Mouse (Mus musculus) MEL (cell line): ENCODE measurements around the gene Gm10277. TPM values are rescaled to one million over a fixed set of nuclear protein-coding genes. Genes with fewer than 3 reads are reported as not detected.

Experiments used
- DNase-seq: peaks from one replicate; pipeline ENCODE4 v3.0.0; 2011; ENCODE audit warnings: low read depth, low spot score
- H3K27ac ChIP-seq: 2 replicates; pipeline ENCODE4 v1.5.1; 2012; ENCODE audit warnings: low read depth, mild to moderate bottlenecking, control low read depth, low read length, moderate library complexity; ENCODE audit not compliant: control insufficient read depth
- H3K27me3 ChIP-seq, 2 experiments: fragments of 150-350 bp in 1 of 2; sonication (generic) in 1 of 2; 2 replicates each; pipeline ENCODE4 v1.6.1; 2012; ENCODE audit warnings: low read length in 2 of 2, mild to moderate bottlenecking in 2 of 2, improper control_type of control experiment in 1 of 2, moderate library complexity in 1 of 2; ENCODE audit not compliant: insufficient read depth in 2 of 2, control insufficient read depth in 1 of 2
- H3K36me3 ChIP-seq, 2 experiments: 2 replicates each; pipeline ENCODE4 v1.6.1; 2012 to 2014; ENCODE audit warnings: low read length in 2 of 2, improper control_type of control experiment in 1 of 2, inconsistent platforms in 1 of 2, mild to moderate bottlenecking in 1 of 2; ENCODE audit not compliant: insufficient read depth in 2 of 2, control insufficient read depth in 1 of 2
- H3K4me1 ChIP-seq, 2 experiments: fragments of 150-350 bp in 1 of 2; sonication (generic) in 1 of 2; 2 replicates each; pipeline ENCODE4 v1.6.1; 2012; ENCODE audit warnings: low read length in 2 of 2, improper control_type of control experiment in 1 of 2, mild to moderate bottlenecking in 1 of 2; ENCODE audit not compliant: insufficient read depth in 2 of 2, control insufficient read depth in 1 of 2
- H3K4me3 ChIP-seq, 2 experiments: fragments of 150-350 bp in 1 of 2; sonication (generic) in 1 of 2; 2 replicates each; pipeline ENCODE4 v1.5.1; 2012; ENCODE audit warnings: low read depth in 2 of 2, low read length in 2 of 2, mild to moderate bottlenecking in 2 of 2, moderate library complexity in 2 of 2, control low read depth in 1 of 2, improper control_type of control experiment in 1 of 2; ENCODE audit not compliant: control insufficient read depth in 1 of 2, insufficient read depth in 1 of 2
- H3K79me2 ChIP-seq: 2 replicates; pipeline ENCODE4 v1.6.1; 2012; ENCODE audit warnings: mild to moderate bottlenecking, low read length, moderate library complexity; ENCODE audit not compliant: control insufficient read depth, poor library complexity, insufficient read depth
- H3K9ac ChIP-seq: 2 replicates; pipeline ENCODE4 v1.6.1; 2012; ENCODE audit warnings: low read depth, mild to moderate bottlenecking, control low read depth, low read length, moderate library complexity; ENCODE audit not compliant: control insufficient read depth, poor library complexity, severe bottlenecking
- H3K9me3 ChIP-seq: fragments of 150-350 bp; sonication (generic); replicated peaks from 2 replicates; pipeline ENCODE4 v1.6.1; 2012; ENCODE audit warnings: mild to moderate bottlenecking, low read length, improper control_type of control experiment, moderate library complexity; ENCODE audit not compliant: insufficient read depth
- BHLHE40 ChIP-seq: IDR thresholded peaks from 2 replicates; pipeline ENCODE4 v1.6.1; 2012; ENCODE audit warnings: low read depth, mild to moderate bottlenecking, inconsistent platforms, low read length, improper control_type of control experiment, borderline replicate concordance
- CHD2 ChIP-seq: IDR thresholded peaks from 2 replicates; pipeline ENCODE4 v1.6.1; 2011; ENCODE audit warnings: low read length, improper control_type of control experiment
- E2F4 ChIP-seq: IDR thresholded peaks from 2 replicates; pipeline ENCODE4 v1.6.1; 2011; ENCODE audit warnings: low read depth, low read length, improper control_type of control experiment, borderline replicate concordance
- EP300 ChIP-seq, 2 experiments: IDR thresholded peaks; 2 replicates each; pipeline ENCODE4 v1.6.1; 2011; ENCODE audit warnings: improper control_type of control experiment in 2 of 2, low read length in 2 of 2, low read depth in 1 of 2, mild to moderate bottlenecking in 1 of 2
- ETS1 ChIP-seq: IDR thresholded peaks from 2 replicates; pipeline ENCODE4 v1.6.1; 2012; ENCODE audit warnings: low read depth, mild to moderate bottlenecking, inconsistent platforms, low read length, improper control_type of control experiment, moderate library complexity
- GABPA ChIP-seq: IDR thresholded peaks from 2 replicates; pipeline ENCODE4 v1.6.1; 2012; ENCODE audit warnings: low read depth, mild to moderate bottlenecking, inconsistent platforms, low read length, improper control_type of control experiment, moderate library complexity
- HCFC1 ChIP-seq: IDR thresholded peaks from 2 replicates; pipeline ENCODE4 v1.6.1; 2012; ENCODE audit warnings: low read depth, mild to moderate bottlenecking, inconsistent platforms, low read length, improper control_type of control experiment, moderate library complexity
- KAT2A ChIP-seq: conservative IDR thresholded peaks from 2 replicates; pipeline ENCODE4 v1.6.1; 2012; ENCODE audit warnings: low read depth, low read length, improper control_type of control experiment, inconsistent platforms
- MAFK ChIP-seq: IDR thresholded peaks from 2 replicates; pipeline ENCODE4 v1.6.1; 2011; ENCODE audit warnings: low read depth, mild to moderate bottlenecking, low read length, improper control_type of control experiment, borderline replicate concordance
- MAX ChIP-seq: IDR thresholded peaks from 2 replicates; pipeline ENCODE4 v1.6.1; 2011; ENCODE audit warnings: low read length, improper control_type of control experiment
- MAZ ChIP-seq: IDR thresholded peaks from 2 replicates; pipeline ENCODE4 v1.6.1; 2012; ENCODE audit warnings: low read depth, mild to moderate bottlenecking, inconsistent platforms, low read length, improper control_type of control experiment
- MYB ChIP-seq: IDR thresholded peaks from 2 replicates; pipeline ENCODE4 v1.6.1; 2011; ENCODE audit warnings: mild to moderate bottlenecking, low read depth, low read length, improper control_type of control experiment
- POLR2A ChIP-seq, 2 experiments: IDR thresholded peaks; 2 replicates each; pipeline ENCODE4 v1.6.1; 2011 to 2012; ENCODE audit warnings: low read length in 2 of 2, mild to moderate bottlenecking in 2 of 2, control low read depth in 1 of 2, improper control_type of control experiment in 1 of 2, low read depth in 1 of 2, moderate library complexity in 1 of 2; ENCODE audit not compliant: control insufficient read depth in 1 of 2, insufficient read depth in 1 of 2, poor library complexity in 1 of 2
- POLR2AphosphoS5 ChIP-seq: IDR thresholded peaks from 2 replicates; pipeline ENCODE4 v1.6.1; 2012; ENCODE audit warnings: low read depth, borderline replicate concordance, mild to moderate bottlenecking, inconsistent platforms, low read length, moderate library complexity, mixed read lengths
- RAD21 ChIP-seq: IDR thresholded peaks from 2 replicates; pipeline ENCODE4 v1.6.1; 2011; ENCODE audit warnings: mild to moderate bottlenecking, low read depth, low read length, improper control_type of control experiment
- SMC3 ChIP-seq: IDR thresholded peaks from 2 replicates; pipeline ENCODE4 v1.6.1; 2011; ENCODE audit warnings: low read depth, low read length, improper control_type of control experiment
- TBP ChIP-seq: IDR thresholded peaks from 2 replicates; pipeline ENCODE4 v1.8.0; 2011; ENCODE audit warnings: low read depth, low read length, improper control_type of control experiment
- TCF12 ChIP-seq: IDR thresholded peaks from 2 replicates; pipeline ENCODE4 v1.6.1; 2014; ENCODE audit warnings: low read depth, mild to moderate bottlenecking, inconsistent platforms, low read length, improper control_type of control experiment, moderate library complexity
- UBTF ChIP-seq: IDR thresholded peaks from 2 replicates; pipeline ENCODE4 v1.6.1; 2012; ENCODE audit warnings: low read depth, mild to moderate bottlenecking, inconsistent platforms, low read length, improper control_type of control experiment, moderate library complexity, borderline replicate concordance; ENCODE audit not compliant: insufficient read depth
- USF1 ChIP-seq: IDR thresholded peaks from 2 replicates; pipeline ENCODE4 v1.6.1; 2014; ENCODE audit warnings: low read depth, mild to moderate bottlenecking, inconsistent platforms, low read length, improper control_type of control experiment, moderate library complexity
- USF2 ChIP-seq, 2 experiments: IDR thresholded peaks; 2 replicates each; pipeline ENCODE4 v1.6.1; 2011 to 2012; ENCODE audit warnings: improper control_type of control experiment in 2 of 2, low read length in 2 of 2, borderline replicate concordance in 1 of 2, inconsistent platforms in 1 of 2, low read depth in 1 of 2, mild to moderate bottlenecking in 1 of 2; ENCODE audit not compliant: insufficient read depth in 1 of 2
- ZMIZ1 ChIP-seq: IDR thresholded peaks from 2 replicates; pipeline ENCODE4 v1.6.1; 2012; ENCODE audit warnings: low read depth, mild to moderate bottlenecking, inconsistent platforms, low read length, improper control_type of control experiment, moderate library complexity
- ZNF384 ChIP-seq: IDR thresholded peaks from 2 replicates; pipeline ENCODE4 v1.6.1; 2012; ENCODE audit warnings: low read depth, mild to moderate bottlenecking, inconsistent platforms, low read length, improper control_type of control experiment
- polyA plus RNA-seq, 2 experiments: library from polyadenylated mRNA; stranded (reverse) in 1 of 2; unstranded in 1 of 2; fragments of >175 nt in 1 of 2; fragments of >200 nt in 1 of 2; gene quantifications; 2 replicates each; pipeline versions ENCODE4 v1.2.1 to v1.2.4; 2012; ENCODE audit warnings: low replicate concordance in 2 of 2, low read depth in 1 of 2; ENCODE audit not compliant: insufficient read length in 2 of 2, insufficient read depth in 1 of 2, missing spikeins in 1 of 2
- total RNA-seq: library from RNA; depleted of rRNA; stranded (reverse); fragments of 300-350 nt; gene quantifications from 2 replicates; pipeline ENCODE4 v1.2.3, GENCODE M21; 2012

Gene Gm10277
- total and polyA plus RNA-seq, 3 experiments = 0.19 to 0.35 TPM; not detected in 1

DNA sequence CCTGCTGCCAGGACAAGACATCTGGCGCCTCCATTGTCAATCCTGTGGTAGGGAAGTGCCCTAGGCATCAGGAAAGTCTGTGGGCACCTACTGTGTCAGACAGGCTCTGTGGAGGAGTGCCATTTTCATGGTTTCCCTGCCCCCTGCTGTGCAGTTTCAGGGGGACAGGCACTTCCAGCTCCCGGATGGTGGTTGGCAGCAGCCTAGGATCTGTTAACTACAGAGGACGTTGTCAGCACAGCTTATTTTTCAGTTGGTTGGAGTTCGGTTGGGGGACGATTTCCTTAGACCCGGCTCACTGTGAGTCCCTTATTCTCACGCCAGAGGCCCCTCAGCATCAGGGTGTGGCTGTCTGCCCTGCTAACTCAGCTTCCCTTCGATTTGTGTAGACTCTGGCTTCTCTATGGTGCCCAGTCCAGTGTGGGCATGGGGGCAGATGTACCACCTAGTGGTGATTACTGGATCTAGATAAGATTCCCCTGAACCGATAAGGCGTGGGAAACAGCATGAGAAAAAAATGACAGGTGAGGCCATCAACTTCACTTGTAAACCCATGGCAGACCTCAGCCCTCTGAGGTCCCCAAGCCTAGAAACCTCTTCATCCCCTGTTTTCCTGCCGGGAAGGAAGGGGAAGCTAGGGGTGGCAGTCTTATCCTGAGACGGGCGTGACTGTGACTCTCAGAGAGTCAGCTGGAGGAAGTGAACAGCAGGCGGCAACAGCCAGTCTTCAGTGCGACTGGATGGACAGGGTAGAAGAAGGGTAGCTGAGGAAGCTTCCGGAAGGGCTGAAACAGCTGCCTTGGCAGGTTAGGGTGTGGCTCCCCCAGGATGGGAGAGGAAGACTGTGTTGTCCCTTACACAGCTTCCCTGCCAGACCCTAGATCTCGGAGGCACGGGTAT is 3.5 kb downstream of the Gm10277 start (continued):
- TF ChIP-seq RAD21 = peak; percentile 30
- no peak; the same call in 1 of the 2 replicates for TF ChIP-seq MYB
- no peak for TF ChIP-seq GABPA
- TF ChIP-seq E2F4 = no peak; the same call in 1 of the 2 replicates
- TF ChIP-seq POLR2AphosphoS5 = no peak

DNA sequence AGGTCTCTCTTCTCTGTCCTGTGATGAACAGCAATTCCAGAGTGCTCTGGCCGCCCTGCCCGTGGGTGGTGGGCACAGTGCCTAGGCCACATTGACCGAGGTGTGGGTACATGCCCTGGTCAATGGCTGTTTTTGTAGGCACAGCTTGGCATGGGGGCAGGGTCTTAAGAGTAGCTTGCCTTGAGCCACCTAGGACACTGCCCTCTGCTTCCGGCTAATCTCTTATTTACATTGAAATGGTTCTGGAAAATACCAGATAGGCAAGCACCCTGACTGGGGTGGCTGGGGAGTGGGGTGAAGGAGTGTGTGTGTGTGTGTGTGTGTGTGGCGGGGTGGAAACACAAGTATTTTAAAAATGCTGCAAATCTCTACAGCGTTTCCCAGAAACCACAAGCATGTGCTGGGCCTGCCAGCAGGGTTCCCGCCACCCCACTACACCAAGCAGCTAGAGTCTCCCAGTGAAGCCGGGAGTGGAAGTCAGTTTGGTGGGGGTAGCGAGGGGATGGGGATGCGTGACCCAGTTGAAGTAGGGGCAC is 4.3 kb downstream of the Gm10277 start:
- DNase-seq = no peak
- H3K4me3 ChIP-seq = no peak overlapping the region
- no peaks in the 10 kb centered on the region for H3K27me3 ChIP-seq
- H3K9ac ChIP-seq = no peak overlapping the region
- peaks cover 0 to 33% of the 10 kb centered on the region in 2 experiments; a peak in 2 of 4 replicates for H3K36me3 ChIP-seq
- TF ChIP-seq USF2 (IDR thresholded peaks at IDR 0.05; ENCODE audit: borderline replicate concordance in 1 of 2, insufficient read depth in 1 of 2, low read depth in 1 of 2, low read length in 2 of 2) (no peak), MAX (peak; percentile 52)
- H3K4me1 ChIP-seq = peaks cover 23 to 39% of the 10 kb centered on the region in 2 experiments
- H3K27ac ChIP-seq = peak overlapping the region; percentile 95; the same call in 1 of the 2 replicates
- H3K79me2 ChIP-seq = no peaks in the 10 kb centered on the region; the same call in 1 of the 2 replicates
- no peaks in the 10 kb centered on the region for H3K9me3 ChIP-seq

DNA sequence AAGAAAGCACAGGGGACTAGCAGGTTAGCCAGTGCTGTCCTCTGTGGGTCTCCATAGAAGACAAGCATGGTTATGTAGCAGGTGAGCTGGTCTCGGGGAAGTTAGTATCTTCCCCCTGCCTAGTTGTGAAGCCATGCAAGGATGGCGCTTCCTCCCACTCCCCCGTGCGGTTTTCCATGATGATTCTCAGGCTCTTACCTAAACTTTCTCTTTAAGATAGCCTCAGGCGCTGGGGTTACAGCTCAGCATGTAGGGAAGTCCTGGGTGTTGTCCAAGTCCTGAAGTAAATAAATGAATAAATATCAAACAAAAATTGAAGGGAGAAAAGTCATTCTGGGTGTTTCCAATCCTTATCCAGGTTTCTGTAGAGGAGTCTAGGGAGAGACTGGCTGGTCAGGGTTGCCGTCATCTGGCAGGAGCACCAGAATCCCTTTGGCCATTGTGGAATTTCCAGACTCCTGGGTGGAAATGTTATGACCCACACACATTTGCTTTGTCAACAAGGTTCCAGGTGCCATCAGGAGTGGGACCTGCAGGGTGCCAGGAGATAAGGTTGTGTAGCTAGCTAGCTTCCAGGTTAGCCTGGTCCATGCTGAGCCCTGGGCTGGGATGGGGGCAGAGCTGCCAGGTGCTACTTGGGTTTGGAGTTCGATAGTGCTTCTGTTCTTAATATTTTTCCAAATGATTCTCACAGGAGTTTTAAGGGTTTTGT is 5.3 kb downstream of the Gm10277 start:
- TF ChIP-seq EP300 (IDR thresholded peaks at IDR 0.05; ENCODE audit: low read depth in 1 of 2, low read length in 2 of 2) = no peak
- TF ChIP-seq KAT2A = no peak
- no peak for TF ChIP-seq MYB
- TF ChIP-seq UBTF = no peak
- no peak for TF ChIP-seq MAX
- no peak for TF ChIP-seq TCF12
- TF ChIP-seq CHD2 = no peak
- no peak for TF ChIP-seq POLR2AphosphoS5
- TF ChIP-seq SMC3 = no peak
- no peak for TF ChIP-seq ZMIZ1
- TF ChIP-seq MAZ = no peak
- TF ChIP-seq ZNF384 = no peak
- TF ChIP-seq POLR2A (IDR thresholded peaks at IDR 0.05; ENCODE audit: control insufficient read depth in 1 of 2, insufficient read depth in 1 of 2, low read depth in 1 of 2, low read length in 2 of 2, poor library complexity in 1 of 2) = no peak
- TF ChIP-seq TBP = no peak
- no peak for TF ChIP-seq HCFC1
- TF ChIP-seq ETS1 = no peak
- TF ChIP-seq GABPA = no peak
- TF ChIP-seq BHLHE40 = no peak
- no peak for TF ChIP-seq USF1
- TF ChIP-seq MAFK = no peak
- no peaks in the 10 kb centered on the region; the same call in 1 of the 2 replicates for H3K79me2 ChIP-seq
- H3K27ac ChIP-seq = no peak overlapping the region
- no peaks in the 10 kb centered on the region for H3K27me3 ChIP-seq
- peaks cover 23 to 39% of the 10 kb centered on the region in 2 experiments for H3K4me1 ChIP-seq
- H3K9me3 ChIP-seq = no peaks in the 10 kb centered on the region
- no peak overlapping the region for H3K4me3 ChIP-seq
- no peak for DNase-seq
- H3K36me3 ChIP-seq = peaks cover 0 to 33% of the 10 kb centered on the region in 2 experiments; a peak in 2 of 4 replicates
- no peak overlapping the region for H3K9ac ChIP-seq
